Mouse (Mus musculus): ENCODE data around the gene Ssh2.

GRCm38 (mm10) chr11:77500361-77501325 lies 284.6 kb downstream of the Ssh2 start:
- TF ChIP-seq POLR2A (IDR thresholded peaks at IDR 0.05; ENCODE audit: extremely low read depth, insufficient read depth, low read length) = no peak
- no peak for TF ChIP-seq CTCF (IDR thresholded peaks at IDR 0.05; ENCODE audit: extremely low read depth, insufficient read depth, low read length)
